Mouse (Mus musculus) embryo, embryonic 9.5 days (tissue): ENCODE data around the gene Stxbp4.

ENCODE experiments used
- DNase-seq: peaks from one replicate; pipeline ENCODE4 v3.0.0-alpha.2; 2017; ENCODE audit errors: extremely low spot score

The Stxbp4 gene

GRCm38 (mm10) chr11:90558359-90559047 is 79.4 kb downstream of the Stxbp4 start:
- no peak for DNase-seq

GRCm38 (mm10) chr11:90556517-90556916 is 81.4 kb downstream of the Stxbp4 start:
- DNase-seq = no peak

- DNase-seq = no peak
Observed at GRCm38 (mm10) chr11:90553963-90554362, 83.9 kb downstream of the Stxbp4 start.

GRCm38 (mm10) chr11:90552303-90553201 is 85.3 kb downstream of the Stxbp4 start:
- no peak for DNase-seq

- DNase-seq = peak; percentile 32
Observed at GRCm38 (mm10) chr11:90548560-90548959, 89.3 kb downstream of the Stxbp4 start.

- no peak for DNase-seq
Observed at GRCm38 (mm10) chr11:90538636-90539263, 99.1 kb downstream of the Stxbp4 start.

GRCm38 (mm10) chr11:90525311-90525710 is 112.6 kb downstream of the Stxbp4 start:
- no peak for DNase-seq

- DNase-seq = no peak
Observed at GRCm38 (mm10) chr11:90521040-90521439, 116.8 kb downstream of the Stxbp4 start.

- no peak for DNase-seq
Observed at GRCm38 (mm10) chr11:90517750-90518149, 120.1 kb downstream of the Stxbp4 start.

GRCm38 (mm10) chr11:90512538-90513219 is 125.2 kb downstream of the Stxbp4 start:
- DNase-seq = no peak

- no peak for DNase-seq
Observed at GRCm38 (mm10) chr11:90501846-90502245, 136.0 kb downstream of the Stxbp4 start.

- no peak for DNase-seq
Observed at GRCm38 (mm10) chr11:90499918-90500317, 138.0 kb downstream of the Stxbp4 start.

- DNase-seq = no peak
Observed at GRCm38 (mm10) chr11:90498461-90498860, 139.4 kb downstream of the Stxbp4 start.

- DNase-seq = no peak
Observed at GRCm38 (mm10) chr11:90494981-90495380, 142.9 kb downstream of the Stxbp4 start.

GRCm38 (mm10) chr11:90492511-90492910 is 145.4 kb downstream of the Stxbp4 start:
- DNase-seq = no peak

GRCm38 (mm10) chr11:90489166-90489565 is 148.7 kb downstream of the Stxbp4 start:
- DNase-seq = no peak

- no peak for DNase-seq
Observed at GRCm38 (mm10) chr11:90487686-90488085, 150.2 kb downstream of the Stxbp4 start.

GRCm38 (mm10) chr11:90484750-90485637 is 152.9 kb downstream of the Stxbp4 start:
- no peak for DNase-seq

- DNase-seq = no peak
Observed at GRCm38 (mm10) chr11:90483766-90484165, 154.1 kb downstream of the Stxbp4 start.

- DNase-seq = no peak
Observed at GRCm38 (mm10) chr11:90481828-90482227, 156.1 kb downstream of the Stxbp4 start.

- no peak for DNase-seq
Observed at GRCm38 (mm10) chr11:90470271-90470670, 167.6 kb downstream of the Stxbp4 start.
